Mouse (Mus musculus): ENCODE data around the gene Gnai1.

Gnai1 gene

DNA sequence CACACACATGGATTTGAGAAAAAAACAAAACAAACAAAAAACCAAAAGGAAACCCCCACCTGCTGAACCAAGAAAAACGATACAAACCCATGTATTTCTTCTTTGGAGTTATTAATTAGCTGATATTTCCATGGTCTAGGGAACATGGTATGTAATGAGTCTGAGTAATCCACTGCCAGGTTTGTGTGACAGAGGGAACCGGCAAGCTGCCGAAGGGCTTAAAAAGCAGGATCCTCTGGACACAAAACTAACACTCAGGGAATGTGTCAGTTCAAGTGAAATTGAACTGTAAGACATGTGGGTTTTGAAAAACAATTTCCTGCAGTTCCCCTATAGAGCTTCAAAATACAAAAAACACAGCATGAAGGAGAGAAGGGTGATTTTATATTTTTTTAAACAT, 72.1 kb downstream of the Gnai1 start:
- DNase-seq (ENCODE audit: low spot score in 2 of 2): no peak

DNA sequence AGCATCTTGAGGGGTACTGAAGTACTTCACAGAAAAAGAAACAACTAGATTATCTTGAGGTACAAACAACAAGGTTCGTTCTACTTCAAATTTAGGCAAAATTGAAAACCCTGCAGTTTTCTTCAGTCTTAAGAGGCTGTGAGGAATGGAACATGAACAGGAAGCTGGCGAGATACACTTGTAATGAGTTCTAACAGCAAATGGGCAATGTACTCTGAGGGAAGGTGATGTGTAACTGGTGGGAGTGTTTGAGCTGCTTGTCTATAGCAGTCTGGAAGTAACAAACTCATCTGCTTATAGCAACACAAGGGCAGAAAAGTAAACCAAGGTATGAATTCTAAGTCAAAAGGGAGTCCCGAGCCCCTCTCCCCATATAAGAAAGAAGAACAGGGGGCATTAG, 78.1 kb downstream of the Gnai1 start:
- no peak for DNase-seq (ENCODE audit: low spot score in 2 of 2)

DNA sequence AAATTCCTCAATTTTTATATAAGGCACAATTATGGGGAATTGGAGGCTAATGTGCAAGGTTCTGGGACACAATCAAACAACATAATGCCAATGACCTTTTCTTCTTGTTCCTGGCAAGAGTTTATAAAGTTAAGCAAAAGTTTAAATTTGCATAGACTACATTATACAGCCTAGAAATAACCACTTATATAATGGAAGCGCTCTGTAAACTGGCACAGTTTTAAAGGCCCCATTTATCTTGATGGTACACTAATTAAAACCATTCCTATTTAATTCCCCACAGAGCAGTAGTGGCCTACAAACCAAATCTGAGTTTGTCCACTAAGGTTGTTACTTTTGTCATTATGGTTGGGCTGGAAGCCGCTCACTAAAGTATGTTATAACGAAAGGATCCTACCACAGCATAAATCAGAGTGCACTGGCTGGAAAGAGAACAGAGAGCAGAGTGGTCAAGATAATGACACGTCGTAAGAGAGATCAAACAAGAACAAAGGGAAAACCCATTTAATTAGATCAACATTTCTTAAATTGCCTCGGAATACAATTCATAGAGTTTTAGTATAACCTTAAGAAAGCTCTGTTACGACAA, 85.7 kb downstream of the Gnai1 start:
- DNase-seq (ENCODE audit: low spot score in 2 of 2): no peak

DNA sequence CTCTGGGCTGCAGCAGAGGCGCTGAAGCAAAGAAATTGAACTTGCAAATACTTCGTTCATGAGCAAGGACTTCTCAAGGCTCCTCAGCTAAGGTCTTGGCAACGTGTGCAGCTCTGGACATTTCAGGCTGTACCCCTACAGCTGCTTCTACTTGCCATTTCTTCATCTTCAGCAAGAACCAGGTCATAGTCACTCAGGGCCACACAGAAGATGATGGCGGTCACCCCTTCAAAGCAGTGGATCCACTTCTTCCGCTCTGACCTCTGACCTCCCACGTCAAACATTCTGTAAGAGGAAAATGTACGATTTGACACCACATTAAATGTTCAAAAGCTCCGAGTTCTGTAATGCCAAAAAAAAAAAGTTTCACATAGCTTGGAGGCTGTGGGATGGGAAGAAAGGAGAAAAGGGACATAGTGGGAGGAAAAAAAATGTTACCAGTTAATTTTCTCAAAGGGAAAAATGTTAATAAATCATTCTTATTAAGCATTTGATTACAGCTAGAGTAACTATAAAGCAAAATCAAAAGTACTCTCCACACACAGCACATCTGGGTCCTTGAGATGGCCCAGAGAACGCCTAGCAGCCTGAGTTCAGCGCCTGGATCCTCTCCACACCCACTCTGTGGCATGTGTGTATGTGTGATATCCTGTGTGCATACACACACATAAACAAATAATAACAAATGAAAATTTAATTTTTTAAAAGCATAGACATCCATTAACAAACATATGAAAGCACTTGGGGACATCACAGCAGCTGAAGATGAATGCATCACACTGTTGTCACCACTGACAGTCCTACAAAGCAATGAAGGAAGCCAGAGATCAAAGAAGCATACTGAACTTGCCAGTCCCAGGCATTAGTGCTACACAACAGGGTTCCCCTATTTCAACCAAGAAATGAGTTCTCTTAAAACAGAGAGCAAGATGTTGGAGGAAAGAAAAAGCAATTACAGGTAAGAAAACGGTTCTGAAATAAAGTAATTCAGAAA, 86.6 kb downstream of the Gnai1 start:
- DNase-seq (ENCODE audit: low spot score in 2 of 2): no peak

DNA sequence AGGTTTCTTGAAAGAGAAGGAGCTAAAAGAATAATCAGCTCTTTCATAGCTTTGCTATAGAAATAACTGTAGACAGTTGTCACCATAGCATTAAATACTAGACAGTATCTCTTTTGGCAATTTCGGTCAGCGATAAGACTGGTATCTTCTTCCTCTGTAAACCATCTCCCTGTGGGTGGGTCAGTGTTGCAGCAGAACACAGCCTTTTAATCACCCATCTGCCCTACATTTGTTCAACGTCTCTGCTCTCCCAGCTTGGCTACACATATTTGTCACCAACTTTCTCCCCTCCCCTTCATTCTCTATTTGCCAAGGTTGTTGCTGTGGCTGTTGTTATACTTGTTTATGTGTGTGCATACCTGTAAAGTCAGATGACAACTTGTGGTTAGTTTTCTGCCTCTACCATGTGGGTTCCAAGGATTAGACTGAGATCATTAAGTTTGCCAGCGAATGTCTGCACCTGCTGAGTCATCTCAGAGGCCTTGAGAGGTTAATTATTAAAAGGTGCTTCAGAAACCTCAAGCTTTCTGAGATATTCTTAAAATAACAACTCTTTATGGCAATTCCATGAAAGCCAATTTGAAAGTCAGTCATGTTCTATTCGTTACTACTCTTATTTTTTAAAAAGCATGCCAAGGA, 109.7 kb downstream of the Gnai1 start:
- no peak for DNase-seq (ENCODE audit: low spot score in 2 of 2)

DNA sequence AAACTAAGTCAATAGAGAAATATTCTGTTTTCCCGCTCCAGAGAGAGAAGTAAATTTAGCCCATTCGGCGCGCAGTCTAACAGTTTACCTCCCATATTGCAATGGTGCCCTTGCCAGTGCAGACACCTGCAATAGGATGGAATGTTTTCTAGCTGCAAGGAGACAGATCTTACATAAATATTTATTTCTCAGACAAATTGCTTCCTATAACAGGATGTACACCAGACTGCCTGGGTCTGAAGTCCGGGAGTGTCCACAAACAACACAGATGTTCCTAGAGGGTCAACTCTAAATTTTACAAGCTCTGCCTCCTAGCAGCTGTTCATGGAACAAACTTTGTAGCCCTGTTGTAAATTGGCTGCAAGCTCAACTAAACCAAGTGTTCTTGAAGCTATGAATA, 111.0 kb downstream of the Gnai1 start:
- DNase-seq (ENCODE audit: low spot score in 2 of 2): no peak

DNA sequence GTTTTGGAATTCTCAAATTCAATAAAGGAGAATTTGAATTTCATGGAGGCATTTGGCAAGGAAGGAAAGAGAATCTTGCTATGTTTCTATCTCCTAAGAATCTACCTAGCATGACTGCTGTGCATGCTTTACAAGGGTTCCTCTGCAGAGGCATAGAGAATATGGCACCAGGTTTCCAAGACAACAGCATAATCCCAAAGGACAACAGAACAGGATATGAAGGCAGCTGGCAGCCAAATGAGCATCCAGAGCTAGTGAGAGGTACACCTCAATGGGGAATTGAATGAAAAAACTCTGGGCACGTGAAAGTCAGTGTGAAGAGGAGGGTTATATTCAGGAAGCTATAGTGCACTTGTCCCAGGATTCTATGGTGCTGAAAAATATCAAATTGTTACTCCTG, 130.8 kb downstream of the Gnai1 start:
- no peak for DNase-seq (ENCODE audit: low spot score in 2 of 2)

DNA sequence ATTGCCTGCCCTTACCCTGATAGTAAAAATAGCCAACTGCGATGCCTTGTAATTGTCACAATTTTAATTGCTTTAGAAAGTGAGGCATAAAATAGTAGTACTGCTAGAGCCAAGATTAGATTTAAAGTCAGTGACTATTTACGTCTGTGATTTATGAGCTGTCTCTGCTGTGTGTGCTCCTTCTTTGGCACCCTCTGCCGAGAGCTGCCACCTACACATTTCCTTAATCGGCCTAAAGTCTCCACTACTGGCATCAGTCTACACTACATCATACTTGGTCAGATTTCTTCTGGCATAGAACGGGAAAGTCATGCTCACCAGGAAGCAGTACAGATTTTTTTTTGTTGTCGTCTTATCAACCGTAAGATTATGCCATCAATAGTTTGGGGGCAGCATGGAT, 131.3 kb downstream of the Gnai1 start:
- DNase-seq (ENCODE audit: low spot score in 2 of 2): no peak

GRCm38 (mm10) chr5:18220873-18221272, 139.3 kb downstream of the Gnai1 start:
- no peak for DNase-seq (ENCODE audit: low spot score in 2 of 2)

- no peak for DNase-seq (ENCODE audit: low spot score in 2 of 2)
These were observed 141.9 kb downstream of the Gnai1 start for GRCm38 (mm10) chr5:18218292-18218691.

DNA sequence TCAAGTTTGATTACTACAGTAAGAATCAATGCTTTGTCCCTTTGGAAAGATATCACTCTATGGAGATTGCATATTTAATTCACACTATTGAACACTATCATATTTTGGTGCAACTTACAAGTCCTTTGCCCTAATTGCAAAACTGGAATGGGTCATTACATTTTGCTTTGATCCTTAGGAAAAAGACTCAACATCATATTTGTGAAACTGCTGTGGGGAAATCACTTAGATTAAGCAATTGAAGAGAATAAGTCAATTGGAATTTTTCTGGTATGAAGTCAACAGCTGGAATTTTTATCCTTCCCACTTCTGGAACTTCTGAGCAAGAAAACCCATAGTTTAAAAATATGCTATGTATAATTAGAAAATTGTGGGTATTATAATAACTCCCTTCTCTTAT, 142.3 kb downstream of the Gnai1 start:
- DNase-seq (ENCODE audit: low spot score in 2 of 2): no peak
